Mouse (Mus musculus) cerebellum, adult 2 months (tissue): ENCODE data around the gene Tcf23. TPM values are rescaled to one million over a fixed set of nuclear protein-coding genes. Genes with fewer than 3 reads are reported as not detected.
A peak's percentile ranks its signal among the peaks of the same experiment; 100 is the strongest.

Experiments used
- DNase-seq, 2 experiments: peaks; one replicate each; pipeline ENCODE4 v3.0.0; 2021
- H3K27ac ChIP-seq: fragments of 200-500 bp; 2 replicates; pipeline ENCODE4 v1.5.1; 2012; ENCODE audit warnings: low read length, control low read depth, inconsistent platforms; ENCODE audit not compliant: insufficient read depth
- H3K27me3 ChIP-seq: fragments of 200-500 bp; 2 replicates; pipeline ENCODE4 v1.6.1; 2012; ENCODE audit warnings: inconsistent platforms, mild to moderate bottlenecking, low read length, moderate library complexity; ENCODE audit not compliant: control insufficient read depth, insufficient read depth
- H3K4me1 ChIP-seq: fragments of 200-500 bp; 2 replicates; pipeline ENCODE4 v1.6.1; 2011; ENCODE audit warnings: low read length; ENCODE audit not compliant: control insufficient read depth, insufficient read depth
- H3K4me3 ChIP-seq: fragments of 200-500 bp; replicated peaks from 2 replicates; pipeline ENCODE3; 2011; ENCODE audit warnings: mild to moderate bottlenecking, low read depth, low read length, control low read depth; ENCODE audit not compliant: insufficient read depth
- CTCF ChIP-seq: fragments of 200-500 bp; IDR thresholded peaks from 2 replicates; pipeline ENCODE4 v1.5.1; 2011; ENCODE audit warnings: low read depth, mild to moderate bottlenecking, control low read depth, low read length, moderate library complexity, borderline replicate concordance; ENCODE audit not compliant: insufficient read depth
- POLR2A ChIP-seq: fragments of 200-500 bp; IDR thresholded peaks from 2 replicates; pipeline ENCODE4 v1.6.1; 2011; ENCODE audit warnings: low read length, control low read depth, borderline replicate concordance; ENCODE audit not compliant: insufficient read depth
- WGBS: fragments of 180-500 bp; shearing (Covaris S2); methylation state at CpG from one replicate; pipeline ENCODE4 v1.1.7; 2018; 5-methylcytosine and 5-hydroxymethylcytosine counted together
- polyA plus RNA-seq: library from polyadenylated mRNA; depleted of rRNA; stranded (reverse); fragments of >200 nt; gene quantifications from 2 replicates; pipeline ENCODE4 v1.2.3, GENCODE M21; 2012

The Tcf23 gene
- polyA plus RNA-seq, 1 experiment = 0.28 TPM

- Histone ChIP-seq H3K4me1 (0 out of 2 replicates have a peak, but pooled peaks cover 3% of the 10 kb centered on the region), H3K27ac (no peak overlapping the region), H3K27me3 (no peaks in the 10 kb centered on the region), H3K4me3 (no peak overlapping the region)
- TF ChIP-seq POLR2A (no peak), CTCF (no peak)
- peak in 1 of 2 experiments; percentile 5 for DNase-seq
- WGBS = 82% methylated on average over 5 of the region's 5 CpGs
These were observed 33.6 kb upstream of the Tcf23 start for GRCm38 (mm10) chr5:30934725-30935461.

- Histone ChIP-seq H3K27me3 (no peaks in the 10 kb centered on the region), H3K4me3 (no peak overlapping the region), H3K4me1 (peaks cover 3% of the 10 kb centered on the region; the same call in 1 of the 2 replicates), H3K27ac (no peak overlapping the region)
- TF ChIP-seq CTCF = peak; percentile 33; the same call in 1 of the 2 replicates
- TF ChIP-seq POLR2A = no peak
- 98% methylated on average over 2 of the region's 2 CpGs for WGBS
- DNase-seq = peak; percentile 4 to 9
These were observed 25.5 kb upstream of the Tcf23 start for GRCm38 (mm10) chr5:30943004-30943403.

- no peak overlapping the region for H3K4me3 ChIP-seq
- WGBS = 95% methylated on average over 6 of the region's 6 CpGs
- TF ChIP-seq CTCF (no peak), POLR2A (no peak)
These were observed 24.1 kb upstream of the Tcf23 start for GRCm38 (mm10) chr5:30944344-30944743.

GRCm38 (mm10) chr5:30944956-30945781 is 23.3 kb upstream of the Tcf23 start, which contains the start of gene Cgref1:
TSS of gene Cgref1 (minus strand) at chr5:30945591.
- H3K4me1 ChIP-seq = peaks cover 3% of the 10 kb centered on the region; the same call in 1 of the 2 replicates
- TF ChIP-seq CTCF = peak; percentile 9; the same call in 1 of the 2 replicates
- TF ChIP-seq POLR2A = no peak
- H3K27me3 ChIP-seq = no peaks in the 10 kb centered on the region
- WGBS = 6% methylated on average over 44 of the region's 44 CpGs
- H3K27ac ChIP-seq = no peak within 1 kb of the TSS
- peak; percentile 79 to 82 for DNase-seq
- peak within 1 kb of the TSS; percentile 55 for H3K4me3 ChIP-seq

More at GRCm38 (mm10) chr5:30944344-30944743, 24.1 kb upstream of the Tcf23 start:
- peaks cover 3% of the 10 kb centered on the region; the same call in 1 of the 2 replicates for H3K4me1 ChIP-seq
- DNase-seq = no peak
- H3K27me3 ChIP-seq = no peaks in the 10 kb centered on the region
- no peak overlapping the region for H3K27ac ChIP-seq

DNA sequence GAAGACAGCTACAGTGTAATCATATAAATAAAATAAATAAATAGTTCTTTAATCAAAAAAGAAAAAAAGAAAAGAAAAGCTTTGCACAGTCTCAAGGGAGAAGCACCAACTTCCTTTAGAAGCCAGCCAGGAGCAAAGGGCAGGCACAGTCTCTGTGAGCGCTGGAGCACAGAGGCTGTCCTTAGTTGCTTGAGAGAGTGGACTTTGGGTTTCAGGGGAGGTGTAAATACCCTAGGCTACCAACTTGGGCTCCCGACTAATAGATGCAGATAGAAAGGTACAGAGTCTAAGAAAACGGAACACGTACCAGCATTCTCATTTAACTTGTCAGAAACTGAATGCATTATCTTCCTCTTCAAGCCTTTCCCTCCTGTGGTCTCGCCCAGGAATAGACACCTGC is 19.8 kb upstream of the Tcf23 start:
- TF ChIP-seq CTCF (no peak), POLR2A (no peak)
- DNase-seq = no peak

DNA sequence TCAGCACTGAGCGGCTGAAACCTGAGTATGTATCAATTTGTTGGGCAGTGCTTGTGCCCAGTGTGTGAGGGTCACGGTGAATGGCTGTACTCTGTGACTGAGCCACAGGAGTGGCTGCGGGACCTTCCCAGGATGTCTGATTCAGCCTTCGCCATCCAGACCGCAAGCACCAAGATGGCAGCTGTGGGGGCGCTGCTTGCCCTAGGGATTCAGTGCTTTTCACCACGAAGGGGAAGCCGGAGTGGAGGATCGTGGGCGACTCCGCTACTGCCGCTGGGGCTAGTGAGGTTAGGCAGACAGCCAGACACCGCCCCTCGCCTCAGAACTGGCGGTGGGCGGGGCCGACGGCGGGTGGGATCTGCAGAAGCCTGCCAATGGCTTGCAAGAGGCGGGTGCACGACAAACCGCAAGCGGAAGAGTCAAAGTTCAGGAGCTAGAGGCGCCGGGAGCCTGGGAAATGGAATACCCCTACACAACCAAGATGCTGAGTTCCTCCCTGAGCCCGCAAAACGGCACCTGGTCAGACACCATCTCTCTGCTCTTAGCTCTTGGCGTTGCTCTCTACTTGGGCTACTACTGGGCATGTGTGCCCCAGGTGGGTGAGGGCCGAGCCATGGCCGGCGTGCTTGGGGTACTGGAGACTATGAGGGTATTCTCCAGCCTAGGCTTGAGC is 18.7 kb upstream of the Tcf23 start:
- H3K4me1 ChIP-seq = peaks cover 22% of the 10 kb centered on the region
- peak overlapping the region; percentile 60 for H3K27ac ChIP-seq
- TF ChIP-seq CTCF (no peak), POLR2A (peak; percentile 57; the same call in 1 of the 2 replicates)
- no peaks in the 10 kb centered on the region for H3K27me3 ChIP-seq
- peak overlapping the region; percentile 97 for H3K4me3 ChIP-seq
- peak; percentile 86 for DNase-seq
- under 1% methylated on average over 31 of the region's 31 CpGs for WGBS

More for the DNA sequence above, 19.8 kb upstream of the Tcf23 start:
- no peak overlapping the region for H3K4me3 ChIP-seq
- H3K27me3 ChIP-seq = no peaks in the 10 kb centered on the region
- no peak overlapping the region for H3K27ac ChIP-seq
- 89% methylated on average over 5 of the region's 5 CpGs for WGBS
- H3K4me1 ChIP-seq = peaks cover 11% of the 10 kb centered on the region

DNA sequence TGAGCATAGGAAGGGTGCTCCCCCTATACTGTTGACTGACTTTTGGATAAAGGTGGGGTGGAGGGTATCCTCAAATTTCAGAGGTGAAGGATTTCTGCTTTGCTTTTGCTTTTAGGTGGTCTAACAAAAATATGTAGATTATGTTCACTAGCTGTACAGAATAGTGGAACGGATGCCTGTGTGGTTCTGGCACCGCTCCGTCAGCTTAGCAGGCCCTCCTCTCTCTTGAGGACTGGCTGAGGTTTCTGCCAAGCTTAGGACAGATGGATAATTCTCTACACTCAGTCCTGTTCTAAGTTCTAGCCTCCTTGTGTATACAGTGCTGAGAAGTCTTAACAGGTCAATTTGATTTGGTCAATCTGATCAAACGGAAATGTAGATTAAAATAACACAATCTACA is 18.0 kb upstream of the Tcf23 start:
- TF ChIP-seq CTCF (no peak), POLR2A (no peak)
- Histone ChIP-seq H3K27ac (peak overlapping the region; percentile 60; the same call in 1 of the 2 replicates), H3K4me3 (peak overlapping the region; percentile 97), H3K4me1 (peaks cover 28% of the 10 kb centered on the region), H3K27me3 (no peaks in the 10 kb centered on the region)
- WGBS = 9% methylated on average over 4 of the region's 4 CpGs
- peak; percentile 41 to 64 for DNase-seq
